Mouse (Mus musculus): Measurements from ENCODE around the gene Tnnt3.

GRCm38 (mm10) chr7:142503206-142503605, 4.6 kb downstream of the Tnnt3 start:
- TF ChIP-seq UBTF (IDR thresholded peaks at IDR 0.05; ENCODE audit: borderline replicate concordance, insufficient read depth, low read depth, low read length) (no peak), GATA1 (IDR thresholded peaks at IDR 0.05; ENCODE audit: low read depth, low read length) (no peak), POLR2A (IDR thresholded peaks at IDR 0.05; ENCODE audit: control insufficient read depth in 1 of 2, insufficient read depth in 1 of 2, low read depth in 1 of 2, low read length in 2 of 2, poor library complexity in 1 of 2) (no peak), E2F4 (IDR thresholded peaks at IDR 0.05; ENCODE audit: borderline replicate concordance, low read depth, low read length) (no peak)
